Mouse (Mus musculus) CD4-positive, CD25-positive, alpha-beta regulatory T cell, adult 2 months (primary cell): ENCODE data around the gene Pdia6.

Experiments used
- DNase-seq: peaks from one replicate; pipeline ENCODE4 v3.0.0-alpha.2; 2012; ENCODE audit warnings: low read depth, low spot score

Pdia6 gene

GRCm38 (mm10) chr12:17263881-17264280 is 2.5 kb upstream of the Pdia6 start:
- DNase-seq: no peak

GRCm38 (mm10) chr12:17264826-17265225 is 1.5 kb upstream of the Pdia6 start:
- DNase-seq: no peak

DNA sequence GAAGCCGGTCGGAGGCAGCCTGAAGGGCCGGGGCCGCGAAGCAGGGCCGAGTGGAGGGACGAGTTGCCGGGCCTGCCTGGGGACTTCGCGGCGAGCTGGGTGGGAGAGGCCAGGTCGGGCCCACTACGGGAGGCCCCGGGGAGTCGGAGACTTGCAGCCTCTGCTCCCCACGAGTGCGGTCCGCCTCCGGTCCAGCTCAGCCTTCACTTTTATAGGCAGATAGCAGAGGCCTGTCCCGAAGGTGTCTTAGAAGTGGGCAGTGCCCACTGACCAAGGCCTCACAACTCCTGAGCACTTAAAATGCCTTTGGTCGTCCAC is 287 bp downstream of the Pdia6 start:
- DNase-seq: no peak

- DNase-seq: no peak
Measured at GRCm38 (mm10) chr12:17267316-17267715, 971 bp downstream of the Pdia6 start.

- peak; percentile 65 for DNase-seq
Measured at GRCm38 (mm10) chr12:17271272-17271671, 4.9 kb downstream of the Pdia6 start.

DNA sequence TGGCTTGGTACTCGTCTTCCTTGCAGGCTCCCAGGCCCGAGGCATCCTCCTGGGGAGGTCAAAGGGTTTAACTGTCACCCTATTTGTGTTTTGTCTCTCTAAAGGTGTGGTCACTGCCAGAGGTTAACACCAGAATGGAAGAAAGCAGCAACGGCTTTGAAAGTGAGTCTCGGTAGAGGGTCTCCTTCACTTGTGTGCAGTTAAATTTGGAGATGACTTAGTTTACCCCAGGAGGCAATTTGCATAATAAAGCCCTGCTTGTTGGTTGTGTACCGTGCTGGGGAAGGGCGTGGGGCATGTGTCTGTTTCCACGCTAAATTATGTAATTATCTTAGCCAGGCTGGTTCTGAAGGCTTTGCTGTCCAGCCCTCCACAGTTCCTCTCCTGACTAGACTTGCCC is 7.5 kb downstream of the Pdia6 start:
- no peak for DNase-seq

DNA sequence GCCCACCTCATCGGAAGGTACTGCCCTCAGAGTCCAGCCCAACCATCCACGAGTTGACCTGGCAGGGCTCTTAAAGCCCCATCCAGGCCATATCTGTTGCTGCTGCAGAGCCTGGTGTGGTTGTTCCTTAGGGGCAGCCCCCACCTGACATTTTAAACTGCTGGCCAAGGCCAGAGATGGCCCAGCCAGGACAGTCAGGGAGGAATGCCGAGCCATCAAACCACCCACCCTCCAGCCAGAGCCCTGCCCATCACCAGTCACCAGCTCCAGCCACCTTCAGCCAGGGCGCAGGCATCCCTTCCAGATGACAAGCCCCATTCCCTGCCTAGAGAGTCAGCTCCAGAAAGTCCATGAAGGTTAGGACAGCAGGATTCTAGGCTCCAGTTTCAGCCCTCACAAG is 22.2 kb downstream of the Pdia6 start:
- no peak for DNase-seq

- DNase-seq: no peak
Measured at GRCm38 (mm10) chr12:17289060-17289459, 22.7 kb downstream of the Pdia6 start.

GRCm38 (mm10) chr12:17289913-17290312 is 23.6 kb downstream of the Pdia6 start:
- no peak for DNase-seq

GRCm38 (mm10) chr12:17290569-17290968 is 24.2 kb downstream of the Pdia6 start:
- DNase-seq: no peak

DNA sequence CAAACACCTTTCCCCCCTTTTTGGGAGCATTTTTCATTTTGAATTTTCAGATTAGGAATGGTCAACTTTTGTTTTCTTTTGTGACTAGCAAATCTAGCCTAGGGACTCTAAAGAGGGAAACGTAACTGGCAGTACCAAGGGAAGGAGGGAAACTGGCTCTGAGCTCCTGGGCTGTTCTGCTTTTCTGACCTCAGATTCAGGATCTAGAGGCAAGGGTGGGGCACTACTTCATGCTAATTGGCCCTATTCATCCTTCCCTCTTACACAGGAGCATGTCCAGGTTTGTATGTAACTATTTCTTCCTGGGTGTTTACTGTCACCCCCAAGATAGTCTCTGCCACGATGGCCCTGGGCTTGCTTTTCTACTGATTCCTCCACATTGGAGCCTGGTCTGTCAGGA is 30.6 kb downstream of the Pdia6 start:
- DNase-seq: no peak

DNA sequence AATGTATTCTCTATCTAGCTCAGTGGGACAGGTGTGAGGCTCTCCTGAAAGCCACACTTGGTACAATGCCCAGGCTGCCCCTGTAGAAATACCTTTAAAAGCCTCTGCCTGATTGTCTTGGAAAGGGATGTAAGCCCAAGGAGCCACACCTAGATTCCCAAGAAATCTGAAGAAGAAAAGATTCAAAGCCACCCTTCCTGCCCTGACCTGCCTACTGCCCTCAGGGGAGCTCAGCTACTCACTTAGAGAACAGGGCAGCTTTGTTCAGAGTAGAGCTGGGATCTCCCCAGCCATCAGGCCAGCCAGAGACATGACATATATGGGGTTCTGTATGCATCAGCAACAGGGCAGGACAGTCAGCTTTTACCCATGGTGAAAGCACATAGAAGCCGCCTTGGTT is 33.6 kb downstream of the Pdia6 start:
- no peak for DNase-seq

- no peak for DNase-seq
Measured at GRCm38 (mm10) chr12:17305445-17305844, 39.1 kb downstream of the Pdia6 start.

DNA sequence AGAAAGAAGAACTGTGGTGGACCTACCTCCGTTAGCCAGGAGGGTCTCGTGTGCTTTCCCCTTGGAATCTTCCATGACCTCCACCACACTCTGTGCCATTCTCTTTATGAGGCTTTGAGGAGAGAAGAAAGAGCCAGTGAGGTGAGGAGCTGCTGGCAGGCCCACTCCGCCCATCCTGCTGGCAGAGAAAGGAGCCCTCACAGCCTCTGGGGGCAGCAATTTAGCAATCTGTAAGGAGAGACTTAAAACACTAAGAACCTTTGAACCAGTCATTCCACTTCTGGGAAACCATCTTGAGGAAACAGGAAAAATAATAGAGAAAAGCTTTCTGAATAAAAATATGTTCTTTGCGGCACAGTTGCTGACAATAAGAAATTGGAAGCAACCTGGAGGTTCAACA is 41.9 kb downstream of the Pdia6 start:
- no peak for DNase-seq

GRCm38 (mm10) chr12:17310852-17311839 is 44.8 kb downstream of the Pdia6 start:
- DNase-seq: no peak

GRCm38 (mm10) chr12:17316096-17316495 is 49.8 kb downstream of the Pdia6 start:
- no peak for DNase-seq

GRCm38 (mm10) chr12:17317970-17318369 is 51.6 kb downstream of the Pdia6 start:
- DNase-seq: no peak

DNA sequence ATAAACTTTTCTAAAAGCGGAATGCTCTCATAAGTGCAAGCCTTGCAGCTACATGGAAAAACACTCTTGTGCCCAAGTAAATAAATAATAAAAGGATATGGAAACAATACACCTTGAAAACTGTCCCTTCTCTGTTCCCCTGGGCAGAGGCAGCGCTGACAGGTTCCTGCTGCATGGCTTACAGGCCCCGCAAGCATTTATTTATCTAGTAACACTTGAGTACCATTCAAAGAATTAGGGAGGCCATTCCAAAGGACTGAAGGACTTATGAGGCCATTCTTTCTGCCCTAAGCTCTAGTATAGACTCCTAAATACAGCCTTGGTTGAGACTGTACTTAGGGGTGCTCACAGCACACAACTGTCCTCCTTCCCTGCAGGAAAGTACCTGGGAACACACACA is 52.1 kb downstream of the Pdia6 start:
- no peak for DNase-seq

DNA sequence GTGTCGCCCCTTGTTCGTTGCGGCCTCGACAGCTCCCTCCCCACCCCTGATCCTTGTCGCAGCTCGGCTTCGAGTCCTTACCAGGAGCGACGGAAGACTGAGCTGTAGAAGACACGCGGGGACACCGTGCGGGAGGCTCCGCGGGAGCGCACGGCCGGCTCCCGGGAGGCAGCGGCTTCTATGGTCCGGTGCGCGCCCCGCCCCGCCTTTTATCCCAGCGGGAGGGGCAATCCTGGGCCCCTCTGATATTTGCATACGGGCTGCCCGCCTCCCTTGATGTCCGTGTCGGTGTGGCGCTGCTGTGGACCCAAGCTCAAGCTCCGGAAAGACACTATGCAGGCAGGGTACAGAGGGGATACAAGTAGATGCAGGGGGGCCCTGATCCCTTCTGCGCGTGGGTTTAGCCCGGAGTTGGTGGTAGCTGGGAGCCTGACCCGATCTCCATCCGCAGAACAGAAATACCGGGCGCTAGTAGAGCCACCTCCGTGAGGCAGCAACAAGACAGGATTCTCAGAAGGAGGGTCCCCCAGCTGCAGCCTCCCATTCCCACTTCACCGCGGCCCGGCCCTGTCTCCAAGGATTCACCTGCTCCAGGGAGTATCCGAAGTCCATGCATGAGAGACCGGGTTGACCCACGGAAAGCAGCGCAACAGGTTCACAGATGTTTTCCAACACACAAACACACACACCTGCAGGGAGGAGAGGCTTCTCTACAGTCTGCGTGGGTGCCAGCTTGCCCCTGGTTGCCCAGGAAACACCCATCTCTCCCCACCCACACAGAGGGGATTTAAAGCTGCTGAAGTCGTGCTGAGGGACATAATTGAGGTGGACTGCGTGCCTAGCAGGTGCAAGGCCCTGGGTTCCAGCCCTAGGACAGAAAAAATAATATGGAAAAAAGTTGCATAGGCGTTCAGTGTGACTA is 58.5 kb downstream of the Pdia6 start:
- peak; percentile 3 for DNase-seq

- DNase-seq: no peak
Measured at GRCm38 (mm10) chr12:17329259-17329658, 62.9 kb downstream of the Pdia6 start, which contains the start of gene Atp6v1c2. TSS of gene Atp6v1c2 (minus strand) at chr12:17329359.

- DNase-seq: no peak
Measured at GRCm38 (mm10) chr12:17333459-17333858, 67.1 kb downstream of the Pdia6 start.
